Mouse (Mus musculus) neural tube, embryonic 13.5 days (tissue): ENCODE results near the gene Sema4d. TPM values are rescaled to one million over a fixed set of nuclear protein-coding genes. Genes with fewer than 3 reads are reported as not detected.

Experiments
- ATAC-seq: fragments of 200-750 bp; cut with Nextera tagmentation; 2 replicates; pipeline ENCODE4 v1.8.0; 2017; ENCODE audit warnings: low read depth, mild to moderate bottlenecking, moderate TSS enrichment, moderate library complexity
- H3K27ac ChIP-seq: fragments of 300-500 bp; sonication (generic); replicated peaks from 2 replicates; pipeline ENCODE4 v1.5.1; 2015; ENCODE audit warnings: moderate library complexity, mild to moderate bottlenecking, inconsistent platforms
- H3K27me3 ChIP-seq: fragments of 300-500 bp; sonication (generic); 2 replicates; pipeline ENCODE4 v1.6.1; 2015; ENCODE audit warnings: mild to moderate bottlenecking, inconsistent platforms
- H3K36me3 ChIP-seq: fragments of 300-500 bp; sonication (generic); 2 replicates; pipeline ENCODE4 v1.6.1; 2015; ENCODE audit warnings: mild to moderate bottlenecking, inconsistent platforms
- H3K4me1 ChIP-seq: fragments of 300-500 bp; sonication (generic); replicated peaks from 2 replicates; pipeline ENCODE4 v1.6.1; 2015; ENCODE audit warnings: inconsistent platforms
- H3K4me2 ChIP-seq: fragments of 300-500 bp; sonication (generic); 2 replicates; pipeline ENCODE4 v1.6.1; 2015; ENCODE audit warnings: inconsistent platforms, mild to moderate bottlenecking, moderate library complexity
- H3K4me3 ChIP-seq: fragments of 300-500 bp; sonication (generic); 2 replicates; pipeline ENCODE4 v1.5.1; 2015; ENCODE audit warnings: mild to moderate bottlenecking, inconsistent platforms
- H3K9ac ChIP-seq: fragments of 300-500 bp; sonication (generic); 2 replicates; pipeline ENCODE4 v1.6.1; 2015; ENCODE audit warnings: moderate library complexity, mild to moderate bottlenecking, inconsistent platforms
- H3K9me3 ChIP-seq: fragments of 300-500 bp; sonication (generic); 2 replicates; pipeline ENCODE4 v1.6.1; 2016; ENCODE audit warnings: inconsistent platforms
- WGBS: fragments of 180-500 bp; shearing (Covaris S2); methylation state at CpG from one replicate; pipeline ENCODE4 v1.1.7; 2015; 5-methylcytosine and 5-hydroxymethylcytosine counted together
- polyA plus RNA-seq: library from polyadenylated mRNA; unstranded; fragments of >200 nt; fragmentation: Nextera tagmentation; extraction: Ambion mirVana; gene quantifications from 2 replicates; pipeline ENCODE4 v1.2.1, GENCODE M21; 2015

Sema4d gene
- polyA plus RNA-seq, 1 experiment from 2014 or later, result 14.3 TPM

- Histone ChIP-seq H3K4me2 (no peak overlapping the region), H3K9ac (no peak overlapping the region), H3K4me1 (peaks cover 28% of the 10 kb centered on the region), H3K9me3 (no peaks in the 10 kb centered on the region), H3K4me3 (no peak overlapping the region), H3K27ac (no peak overlapping the region), H3K36me3 (no peaks in the 10 kb centered on the region), H3K27me3 (no peaks in the 10 kb centered on the region)
- WGBS, result 76% methylated on average over 3 of the region's 3 CpGs
- no peak for ATAC-seq
Measured at GRCm38 (mm10) chr13:51743855-51744254, 49.7 kb downstream of the Sema4d start.

- Histone ChIP-seq H3K4me3 (no peak overlapping the region), H3K4me2 (no peak overlapping the region), H3K4me1 (peaks cover 23% of the 10 kb centered on the region), H3K36me3 (no peaks in the 10 kb centered on the region), H3K9ac (no peak overlapping the region), H3K27ac (no peak overlapping the region), H3K27me3 (no peaks in the 10 kb centered on the region), H3K9me3 (no peaks in the 10 kb centered on the region)
- no peak for ATAC-seq
- 84% methylated on average over 10 of the region's 10 CpGs for WGBS
Measured at GRCm38 (mm10) chr13:51742551-51743052, 50.9 kb downstream of the Sema4d start.

- Histone ChIP-seq H3K9ac (no peak overlapping the region), H3K27me3 (no peaks in the 10 kb centered on the region), H3K4me3 (no peak overlapping the region), H3K36me3 (no peaks in the 10 kb centered on the region), H3K27ac (no peak overlapping the region), H3K4me2 (no peak overlapping the region), H3K9me3 (no peaks in the 10 kb centered on the region), H3K4me1 (peaks cover 17% of the 10 kb centered on the region)
- WGBS, result 89% methylated on average over 5 of the region's 5 CpGs
- ATAC-seq, result no peak
Measured at GRCm38 (mm10) chr13:51740776-51741175, 52.8 kb downstream of the Sema4d start.

- WGBS, result 86% methylated on average over 1 of the region's 1 CpGs
- H3K9ac ChIP-seq, result no peak overlapping the region
- no peaks in the 10 kb centered on the region for H3K27me3 ChIP-seq
- no peak overlapping the region for H3K4me3 ChIP-seq
- peaks cover 11% of the 10 kb centered on the region; the same call in 1 of the 2 replicates for H3K4me1 ChIP-seq
- no peak for ATAC-seq
- H3K36me3 ChIP-seq, result no peaks in the 10 kb centered on the region
- H3K4me2 ChIP-seq, result no peak overlapping the region
- no peaks in the 10 kb centered on the region for H3K9me3 ChIP-seq
- H3K27ac ChIP-seq, result no peak overlapping the region
Measured at GRCm38 (mm10) chr13:51739713-51740112, 53.8 kb downstream of the Sema4d start.

- H3K4me1 ChIP-seq, result peaks cover 11% of the 10 kb centered on the region; the same call in 1 of the 2 replicates
- H3K4me3 ChIP-seq, result no peak overlapping the region
- no peak overlapping the region for H3K27ac ChIP-seq
- no peak overlapping the region for H3K9ac ChIP-seq
- no peaks in the 10 kb centered on the region for H3K36me3 ChIP-seq
- no peak overlapping the region for H3K4me2 ChIP-seq
- H3K27me3 ChIP-seq, result no peaks in the 10 kb centered on the region
- no peaks in the 10 kb centered on the region for H3K9me3 ChIP-seq
- WGBS, result 92% methylated on average over 11 of the region's 11 CpGs
- ATAC-seq, result no peak
Measured at GRCm38 (mm10) chr13:51738531-51739117, 54.9 kb downstream of the Sema4d start.

- Histone ChIP-seq H3K4me2 (no peak overlapping the region), H3K27me3 (no peaks in the 10 kb centered on the region), H3K9ac (no peak overlapping the region), H3K36me3 (no peaks in the 10 kb centered on the region), H3K4me3 (no peak overlapping the region), H3K9me3 (no peaks in the 10 kb centered on the region), H3K27ac (no peak overlapping the region), H3K4me1 (peaks cover 11% of the 10 kb centered on the region; the same call in 1 of the 2 replicates)
- no peak for ATAC-seq
- WGBS, result 66% methylated on average over 6 of the region's 6 CpGs
Measured at GRCm38 (mm10) chr13:51737949-51738513, 55.5 kb downstream of the Sema4d start.

GRCm38 (mm10) chr13:51737033-51737948 is 56.3 kb downstream of the Sema4d start:
- H3K36me3 ChIP-seq, result no peaks in the 10 kb centered on the region
- H3K4me3 ChIP-seq, result no peak overlapping the region
- H3K9me3 ChIP-seq, result no peaks in the 10 kb centered on the region
- WGBS, result 80% methylated on average over 20 of the region's 20 CpGs
- H3K4me2 ChIP-seq, result no peak overlapping the region
- H3K27me3 ChIP-seq, result no peaks in the 10 kb centered on the region
- no peak overlapping the region for H3K9ac ChIP-seq
- no peak overlapping the region for H3K27ac ChIP-seq
- H3K4me1 ChIP-seq, result peaks cover 16% of the 10 kb centered on the region
- ATAC-seq, result no peak

- Histone ChIP-seq H3K4me1 (peaks cover 22% of the 10 kb centered on the region), H3K27ac (no peak overlapping the region), H3K9ac (no peak overlapping the region), H3K27me3 (no peaks in the 10 kb centered on the region), H3K4me3 (no peak overlapping the region), H3K9me3 (no peaks in the 10 kb centered on the region), H3K4me2 (no peak overlapping the region), H3K36me3 (no peaks in the 10 kb centered on the region)
- no peak for ATAC-seq
- 74% methylated on average over 13 of the region's 13 CpGs for WGBS
Measured at GRCm38 (mm10) chr13:51736007-51736911, 57.3 kb downstream of the Sema4d start.

GRCm38 (mm10) chr13:51734556-51734955 is 59.0 kb downstream of the Sema4d start:
- Histone ChIP-seq H3K9ac (no peak overlapping the region), H3K36me3 (no peaks in the 10 kb centered on the region), H3K4me3 (no peak overlapping the region), H3K4me2 (no peak overlapping the region), H3K4me1 (peaks cover 30% of the 10 kb centered on the region), H3K27ac (no peak overlapping the region), H3K27me3 (no peaks in the 10 kb centered on the region), H3K9me3 (no peaks in the 10 kb centered on the region)
- ATAC-seq, result no peak
- WGBS, result 84% methylated on average over 4 of the region's 4 CpGs

- Histone ChIP-seq H3K36me3 (no peaks in the 10 kb centered on the region), H3K27ac (peak overlapping the region; percentile 68), H3K4me3 (no peak overlapping the region), H3K27me3 (no peaks in the 10 kb centered on the region), H3K9ac (no peak overlapping the region), H3K9me3 (no peaks in the 10 kb centered on the region), H3K4me2 (no peak overlapping the region), H3K4me1 (peaks cover 36% of the 10 kb centered on the region)
- 46% methylated on average over 14 of the region's 14 CpGs for WGBS
- 0 out of 2 replicates have a peak, but pooled peaks have one; percentile 37 for ATAC-seq
Measured at GRCm38 (mm10) chr13:51732097-51732664, 61.4 kb downstream of the Sema4d start.

- H3K9me3 ChIP-seq, result no peaks in the 10 kb centered on the region
- no peaks in the 10 kb centered on the region for H3K27me3 ChIP-seq
- peaks cover 36% of the 10 kb centered on the region for H3K4me1 ChIP-seq
- H3K36me3 ChIP-seq, result no peaks in the 10 kb centered on the region
- ATAC-seq, result no peak
- no peak overlapping the region for H3K4me3 ChIP-seq
- H3K27ac ChIP-seq, result 0 out of 2 replicates have a peak overlapping the region, but pooled peaks have one; percentile 68
- no peak overlapping the region for H3K4me2 ChIP-seq
- 91% methylated on average over 7 of the region's 7 CpGs for WGBS
- no peak overlapping the region for H3K9ac ChIP-seq
Measured at GRCm38 (mm10) chr13:51731474-51731873, 62.1 kb downstream of the Sema4d start.
